Mouse (Mus musculus) heart, embryonic 14.5 days (tissue): ENCODE data around the gene Gm11111. TPM values are rescaled to one million over a fixed set of nuclear protein-coding genes. Genes with fewer than 3 reads are reported as not detected.
"Not testable (repeated sequence)": the region's sequence is repeated elsewhere in the genome, so short reads cannot be mapped to it uniquely, and the experiment has no call there.

Experiments used
- ATAC-seq: fragments of 200-750 bp; cut with Nextera tagmentation; 2 replicates; pipeline ENCODE4 v1.8.0; 2017; ENCODE audit warnings: low read depth, moderate TSS enrichment; ENCODE audit not compliant: insufficient number of reproducible peaks, insufficient read depth, low FRiP score
- H3K27ac ChIP-seq, 2 experiments: fragments of 200-500 bp in 1 of 2; fragments of 300-500 bp in 1 of 2; sonication (generic) in 1 of 2; replicated peaks in 1 of 2; 2 replicates each; pipeline ENCODE4 v1.5.1; 2012 to 2014; ENCODE audit warnings: low read depth in 2 of 2, low read length in 2 of 2, control low read depth in 1 of 2, mild to moderate bottlenecking in 1 of 2, mixed read lengths in 1 of 2; ENCODE audit not compliant: control insufficient read depth in 1 of 2, insufficient read depth in 1 of 2
- H3K27me3 ChIP-seq: fragments of 300-500 bp; sonication (generic); 2 replicates; pipeline ENCODE4 v1.6.1; 2014; ENCODE audit warnings: mild to moderate bottlenecking, low read length, control low read depth; ENCODE audit not compliant: control insufficient read depth, insufficient read depth
- H3K36me3 ChIP-seq: fragments of 300-500 bp; sonication (generic); 2 replicates; pipeline ENCODE4 v1.6.1; 2014; ENCODE audit warnings: mild to moderate bottlenecking, control low read depth, low read length, mixed read lengths; ENCODE audit not compliant: control insufficient read depth, insufficient read depth
- H3K4me1 ChIP-seq, 2 experiments: fragments of 200-500 bp in 1 of 2; fragments of 300-500 bp in 1 of 2; sonication (generic) in 1 of 2; 2 replicates each; pipeline ENCODE4 v1.6.1; 2012 to 2014; ENCODE audit warnings: low read length in 2 of 2, control low read depth in 1 of 2, mixed read lengths in 1 of 2; ENCODE audit not compliant: control insufficient read depth in 2 of 2, insufficient read depth in 2 of 2
- H3K4me2 ChIP-seq: fragments of 300-500 bp; sonication (generic); 2 replicates; pipeline ENCODE4 v1.6.1; 2014; ENCODE audit warnings: mild to moderate bottlenecking, low read length
- H3K4me3 ChIP-seq, 2 experiments: fragments of 200-500 bp in 1 of 2; fragments of 300-500 bp in 1 of 2; sonication (generic) in 1 of 2; 2 replicates each; pipeline ENCODE4 v1.5.1; 2012 to 2014; ENCODE audit warnings: low read length in 2 of 2, mild to moderate bottlenecking in 2 of 2, control low read depth in 1 of 2, low read depth in 1 of 2, moderate library complexity in 1 of 2; ENCODE audit not compliant: control insufficient read depth in 1 of 2, insufficient read depth in 1 of 2
- H3K9ac ChIP-seq: fragments of 300-500 bp; sonication (generic); 2 replicates; pipeline ENCODE4 v1.6.1; 2014; ENCODE audit warnings: mild to moderate bottlenecking, low read length
- H3K9me3 ChIP-seq: fragments of 300-500 bp; sonication (generic); 2 replicates; pipeline ENCODE4 v1.6.1; 2016; ENCODE audit warnings: low read length, control low read depth; ENCODE audit not compliant: control insufficient read depth
- WGBS: fragments of 180-500 bp; shearing (Covaris S2); extraction: QIAGEN DNeasy Blood & Tissue Kit; methylation state at CpG from one replicate; pipeline ENCODE4 v1.1.7; 2014; 5-methylcytosine and 5-hydroxymethylcytosine counted together
- polyA plus RNA-seq: library from polyadenylated mRNA; unstranded; fragments of >200 nt; fragmentation: Nextera tagmentation; extraction: Ambion mirVana; gene quantifications from 2 replicates; pipeline ENCODE4 v1.2.1, GENCODE M21; 2014

Gm11111 gene
- polyA plus RNA-seq, 1 experiment from 2014 or later, result not detected

GRCm38 (mm10) chr5:98569029-98569513 lies 16.6 kb downstream of the Gm11111 start:
- ATAC-seq, result no peak
- peaks cover 2 to 11% of the 10 kb centered on the region in 2 experiments; a peak in 3 of 4 replicates for H3K4me1 ChIP-seq
- H3K4me3 ChIP-seq, result no peak overlapping the region
- H3K27me3 ChIP-seq, result no peaks in the 10 kb centered on the region
- H3K9me3 ChIP-seq, result no peaks in the 10 kb centered on the region
- H3K9ac ChIP-seq, result no peak overlapping the region
- no peaks in the 10 kb centered on the region for H3K36me3 ChIP-seq
- no peak overlapping the region for H3K4me2 ChIP-seq
- H3K27ac ChIP-seq, result no peak overlapping the region
- 30% methylated on average over 3 of the region's 3 CpGs for WGBS

GRCm38 (mm10) chr5:98572392-98572791 lies 19.9 kb downstream of the Gm11111 start:
- H3K9ac ChIP-seq, result no peak overlapping the region
- no peaks in the 10 kb centered on the region for H3K27me3 ChIP-seq
- H3K4me3 ChIP-seq, result no peak overlapping the region
- H3K4me2 ChIP-seq, result no peak overlapping the region
- 64% methylated on average over 4 of the region's 4 CpGs for WGBS
- no peaks in the 10 kb centered on the region for H3K9me3 ChIP-seq
- H3K36me3 ChIP-seq, result no peaks in the 10 kb centered on the region
- H3K4me1 ChIP-seq, result peaks cover 2 to 4% of the 10 kb centered on the region in 2 experiments; a peak in 2 of 4 replicates
- no peak overlapping the region for H3K27ac ChIP-seq
- no peak for ATAC-seq

- WGBS, result 66% methylated on average over 12 of the region's 12 CpGs
- Histone ChIP-seq H3K36me3 (no peaks in the 10 kb centered on the region), H3K27me3 (no peaks in the 10 kb centered on the region), H3K4me3 (no peak overlapping the region), H3K9ac (no peak overlapping the region), H3K9me3 (no peaks in the 10 kb centered on the region), H3K4me1 (no peaks in the 10 kb centered on the region), H3K27ac (no peak overlapping the region), H3K4me2 (no peak overlapping the region)
- no peak for ATAC-seq
Measured at GRCm38 (mm10) chr5:98574711-98575470, 22.4 kb downstream of the Gm11111 start.

- Histone ChIP-seq H3K27me3 (no peaks in the 10 kb centered on the region), H3K36me3 (no peaks in the 10 kb centered on the region), H3K27ac (no peak overlapping the region), H3K9ac (no peak overlapping the region), H3K4me2 (no peak overlapping the region), H3K9me3 (no peaks in the 10 kb centered on the region), H3K4me3 (no peak overlapping the region), H3K4me1 (no peaks in the 10 kb centered on the region)
- ATAC-seq, result no peak
- WGBS, result 81% methylated on average over 4 of the region's 4 CpGs
Measured at GRCm38 (mm10) chr5:98575471-98575834, 23.0 kb downstream of the Gm11111 start.

- H3K9ac ChIP-seq, H3K27me3 ChIP-seq, H3K9me3 ChIP-seq, H3K4me1 ChIP-seq, H3K36me3 ChIP-seq, H3K27ac ChIP-seq, H3K4me3 ChIP-seq, H3K4me2 ChIP-seq, ATAC-seq: not testable (repeated sequence)
- WGBS, result 79% methylated on average over 6 of the region's 6 CpGs
Measured at GRCm38 (mm10) chr5:98576538-98576937, 24.0 kb downstream of the Gm11111 start.

GRCm38 (mm10) chr5:98578398-98578797 lies 25.9 kb downstream of the Gm11111 start:
- no peak overlapping the region for H3K9ac ChIP-seq
- H3K27ac ChIP-seq, result no peak overlapping the region
- no peak overlapping the region for H3K4me2 ChIP-seq
- H3K4me3 ChIP-seq, result no peak overlapping the region
- no peaks in the 10 kb centered on the region for H3K36me3 ChIP-seq
- no peaks in the 10 kb centered on the region for H3K9me3 ChIP-seq
- 57% methylated on average over 2 of the region's 2 CpGs for WGBS
- no peaks in the 10 kb centered on the region for H3K27me3 ChIP-seq
- ATAC-seq, result no peak
- no peaks in the 10 kb centered on the region for H3K4me1 ChIP-seq

- 43% methylated on average over 5 of the region's 5 CpGs for WGBS
- no peak for ATAC-seq
- Histone ChIP-seq H3K9ac (no peak overlapping the region), H3K4me1 (no peaks in the 10 kb centered on the region), H3K36me3 (no peaks in the 10 kb centered on the region), H3K9me3 (no peaks in the 10 kb centered on the region), H3K4me3 (no peak overlapping the region), H3K27me3 (no peaks in the 10 kb centered on the region), H3K27ac (no peak overlapping the region), H3K4me2 (no peak overlapping the region)
Measured at GRCm38 (mm10) chr5:98580811-98581210, 28.3 kb downstream of the Gm11111 start.

GRCm38 (mm10) chr5:98582051-98582450 lies 29.6 kb downstream of the Gm11111 start:
- Histone ChIP-seq H3K27ac (no peak overlapping the region), H3K9me3 (no peaks in the 10 kb centered on the region), H3K9ac (no peak overlapping the region), H3K4me2 (no peak overlapping the region), H3K4me3 (no peak overlapping the region), H3K27me3 (no peaks in the 10 kb centered on the region), H3K36me3 (no peaks in the 10 kb centered on the region), H3K4me1 (no peaks in the 10 kb centered on the region)
- ATAC-seq, result no peak
- WGBS, result 79% methylated on average over 3 of the region's 3 CpGs
